Mouse (Mus musculus) brain, embryonic 14.5 days (tissue): ENCODE results near the gene Bcl11a.

ENCODE experiments used
- CTCF ChIP-seq: fragments of 200-500 bp; IDR thresholded peaks from 2 replicates; pipeline ENCODE4 v1.5.1; 2012; ENCODE audit warnings: inconsistent platforms, mild to moderate bottlenecking, moderate library complexity, borderline replicate concordance; ENCODE audit not compliant: insufficient read depth, insufficient read length; ENCODE audit errors: extremely low read depth
- POLR2A ChIP-seq: fragments of 200-500 bp; IDR thresholded peaks from 2 replicates; pipeline ENCODE4 v1.6.1; 2012; ENCODE audit warnings: mild to moderate bottlenecking, inconsistent platforms, borderline replicate concordance; ENCODE audit not compliant: poor library complexity, insufficient read depth, insufficient read length, severe bottlenecking; ENCODE audit errors: extremely low read depth

- TF ChIP-seq CTCF (no peak), POLR2A (no peak)
Observed at GRCm38 (mm10) chr11:24203489-24203888, 125.6 kb downstream of the Bcl11a start.
